Mouse (Mus musculus) cortical plate, adult 2 months (tissue): ENCODE data around the gene Tsg101. TPM values are rescaled to one million over a fixed set of nuclear protein-coding genes. Genes with fewer than 3 reads are reported as not detected.

Experiments used
- H3K27ac ChIP-seq: fragments of 200-500 bp; 2 replicates; pipeline ENCODE4 v1.5.1; 2012; ENCODE audit warnings: low read length, control low read depth, inconsistent platforms; ENCODE audit not compliant: insufficient read depth
- H3K4me1 ChIP-seq: fragments of 200-500 bp; 2 replicates; pipeline ENCODE4 v1.6.1; 2011; ENCODE audit warnings: low read length; ENCODE audit not compliant: control insufficient read depth, insufficient read depth
- H3K4me3 ChIP-seq: fragments of 200-500 bp; 2 replicates; pipeline ENCODE4 v1.5.1; 2011; ENCODE audit warnings: mild to moderate bottlenecking, low read length, control low read depth; ENCODE audit not compliant: insufficient read depth
- CTCF ChIP-seq: fragments of 200-500 bp; IDR thresholded peaks from 2 replicates; pipeline ENCODE4 v1.5.1; 2011; ENCODE audit warnings: mild to moderate bottlenecking, control low read depth, low read length; ENCODE audit not compliant: insufficient read depth; ENCODE audit errors: extremely low read depth
- POLR2A ChIP-seq: fragments of 200-500 bp; IDR thresholded peaks from 2 replicates; pipeline ENCODE4 v1.6.1; 2011; ENCODE audit warnings: mild to moderate bottlenecking, low read length, control low read depth; ENCODE audit not compliant: insufficient read depth; ENCODE audit errors: extremely low read depth
- polyA plus RNA-seq: library from polyadenylated mRNA; depleted of rRNA; stranded (reverse); fragments of >200 nt; gene quantifications from 2 replicates; pipeline ENCODE4 v1.2.3, GENCODE M21; 2012; rRNA removed

The Tsg101 gene
- polyA plus RNA-seq, 1 experiment, result 67.3 TPM

DNA sequence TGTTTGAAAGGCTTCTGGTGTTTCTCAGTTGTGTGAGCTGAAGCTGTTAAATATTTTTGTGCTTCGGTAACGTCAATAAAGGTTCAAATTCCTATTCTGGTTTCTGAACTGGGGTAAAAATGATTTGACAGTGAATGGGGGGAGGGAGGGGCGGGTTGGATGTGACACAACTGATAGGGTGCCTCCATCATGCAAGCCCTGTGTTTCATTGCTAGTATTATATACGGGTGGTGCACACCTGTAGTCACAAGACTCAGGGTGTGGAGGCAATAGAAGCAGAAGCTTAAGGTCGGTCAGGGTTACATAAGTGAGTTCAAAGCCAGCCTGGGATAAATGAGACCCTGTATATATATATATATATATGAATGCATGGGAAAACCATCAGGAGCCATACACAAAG lies 79.9 kb downstream of the Tsg101 start:
- Histone ChIP-seq H3K4me1 (peaks cover 4% of the 10 kb centered on the region; the same call in 1 of the 2 replicates), H3K27ac (no peak overlapping the region), H3K4me3 (no peak overlapping the region)
- TF ChIP-seq POLR2A (no peak), CTCF (no peak)

DNA sequence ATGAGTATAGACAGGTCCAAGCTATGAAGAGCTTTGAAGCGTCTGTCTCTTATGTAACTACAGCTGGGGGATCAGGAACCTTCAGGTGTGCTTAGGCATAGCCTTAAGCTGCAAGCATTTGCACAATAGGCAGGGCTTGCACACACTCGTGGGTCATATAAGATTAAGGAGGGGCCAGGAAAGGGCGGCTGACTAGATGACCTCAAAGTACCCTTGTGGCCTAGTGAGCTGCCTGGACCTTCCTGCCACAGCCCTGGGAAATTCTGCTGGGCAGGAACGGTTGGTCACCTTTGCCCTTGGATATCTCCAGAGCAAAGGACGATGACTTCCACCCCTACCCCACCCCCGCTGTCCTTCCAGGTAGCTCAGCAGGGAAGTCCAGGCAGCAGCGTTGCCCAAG lies 80.3 kb downstream of the Tsg101 start:
- TF ChIP-seq POLR2A (no peak), CTCF (no peak)
- Histone ChIP-seq H3K4me1 (peaks cover 4% of the 10 kb centered on the region; the same call in 1 of the 2 replicates), H3K4me3 (no peak overlapping the region), H3K27ac (peak overlapping the region; percentile 73)

Other genes starting within 250 kb of the Tsg101 start
- 0.09 and 0.19 TPM in 2 replicates for gene Tph1, start 247.4 kb downstream of the Tsg101 start, polyA plus RNA-seq
- 7.1 and 7.7 TPM in 2 replicates for gene Saal1, start 209.3 kb downstream of the Tsg101 start, polyA plus RNA-seq
- gene Saa3, start 204.3 kb downstream of the Tsg101 start, polyA plus RNA-seq, result not detected in 2 replicates
- gene Saa4, start 187.4 kb downstream of the Tsg101 start, polyA plus RNA-seq, result not detected in 2 replicates
- 0.04 TPM in 1 of 2 replicates, not detected in the other for gene Saa1, start 177.0 kb downstream of the Tsg101 start, polyA plus RNA-seq
- gene Saa2, start 168.2 kb downstream of the Tsg101 start, polyA plus RNA-seq, result not detected in 2 replicates
- gene Hps5, start 123.9 kb downstream of the Tsg101 start, polyA plus RNA-seq, result 16.7 and 17.1 TPM in 2 replicates
- gene Gtf2h1, start 123.9 kb downstream of the Tsg101 start, polyA plus RNA-seq, result 30.1 TPM in 2 replicates
- 392 and 402 TPM in 2 replicates for gene Ldha, start 78.5 kb downstream of the Tsg101 start, polyA plus RNA-seq
- 0.08 TPM in 1 of 2 replicates, not detected in the other for gene Ldhc, start 58.8 kb downstream of the Tsg101 start, polyA plus RNA-seq
- gene Uevld, start 38.6 kb upstream of the Tsg101 start, polyA plus RNA-seq, result 7.1 and 7.8 TPM in 2 replicates
- gene Gm9999, start 63.6 kb upstream of the Tsg101 start, polyA plus RNA-seq, result not detected in 2 replicates
- gene Spty2d1, start 88.4 kb upstream of the Tsg101 start, polyA plus RNA-seq, result 6.8 and 7.2 TPM in 2 replicates
- 22.5 and 22.6 TPM in 2 replicates for gene Tmem86a, start 130.6 kb upstream of the Tsg101 start, polyA plus RNA-seq
- 205 and 221 TPM in 2 replicates for gene Ptpn5, start 213.7 kb upstream of the Tsg101 start, polyA plus RNA-seq